ENCODE assay signal across 14 mouse cellular contexts in genomic region chr8:83964015-83964765, GRCm38 (mm10). TPM values are rescaled to one million over a fixed set of nuclear protein-coding genes. Genes with fewer than 3 reads are reported as not detected.
DNase-seq lines count a peak whose midpoint lies in the region; ATAC-seq and TF ChIP-seq lines count a peak whose summit lies in the region.
"Had no signal": no experiment of that assay in that cellular context is flagged by ENCODE, and none has a peak within 500 bp of the region (broad histone marks: within the 10 kb centered on the region; RNA-seq: fewer than 3 reads in every experiment).

No protein-coding gene starts in this region.

- no peak for TF ChIP-seq POLR2A in lung, adult 2 months (IDR thresholded peaks at IDR 0.05; ENCODE audit: borderline replicate concordance, extremely low read depth, low read depth, low read length)

- no peak overlapping the region for H3K4me3 ChIP-seq in heart, embryonic 10.5 days
- H3K4me3 ChIP-seq in lung, adult 2 months (replicated peaks; ENCODE audit: extremely low read depth, low read depth, low read length): no peak overlapping the region
- H3K4me3 ChIP-seq: limb, embryonic 12.5 days had no signal

- no peaks in the 10 kb centered on the region for H3K27me3 ChIP-seq in heart, embryonic 10.5 days (ENCODE audit: insufficient read depth, poor library complexity, severe bottlenecking)
- H3K27me3 ChIP-seq: limb, embryonic 12.5 days; Patski had no signal

- WGBS in heart, embryonic 10.5 days: 87% methylated on average over 5 of the region's 5 CpGs
- 64% methylated on average over 5 of the region's 5 CpGs for WGBS in lung, adult 2 months

- peak; percentile 75 to 85 for DNase-seq in heart, adult 18-20 months
- no peak for DNase-seq in heart, embryonic 10.5 days (ENCODE audit: low spot score)
- peak; percentile 74 for DNase-seq in adrenal gland, postnatal 10 days
- peak; percentile 52 for DNase-seq in gastrocnemius, postnatal 14 days
- peak; percentile 44 for DNase-seq in lung, adult 2 months
- DNase-seq: embryo, embryonic 11 days; kidney, adult 18-20 months had no signal

- no peaks in the 10 kb centered on the region for H3K4me1 ChIP-seq in heart, embryonic 10.5 days
- H3K4me1 ChIP-seq in lung, adult 2 months (ENCODE audit: control insufficient read depth, insufficient read depth, low read length): no peaks in the 10 kb centered on the region
- H3K4me1 ChIP-seq: limb, embryonic 12.5 days had no signal

- no peak for ATAC-seq in inflammation-experienced regulatory T-cells, adult 6 months
- ATAC-seq in activated CD4-positive, CD25-positive, alpha-beta regulatory T cell, adult 4 months: no peak
- no peak for ATAC-seq in cerebellum, adult (ENCODE audit: insufficient number of reproducible peaks, low FRiP score, low TSS enrichment)
- ATAC-seq: Patski had no signal

- no peak overlapping the region for H3K27ac ChIP-seq in heart, embryonic 10.5 days
- H3K27ac ChIP-seq: limb, embryonic 12.5 days had no signal

- no peaks in the 10 kb centered on the region for H3K9me3 ChIP-seq in heart, embryonic 10.5 days
- H3K9me3 ChIP-seq: limb, embryonic 12.5 days had no signal

- H3K36me3 ChIP-seq in heart, embryonic 10.5 days: peaks cover 45% of the 10 kb centered on the region

- no peak for TF ChIP-seq CTCF in lung, adult 2 months (IDR thresholded peaks at IDR 0.05; ENCODE audit: insufficient read depth, low read length)

- intact Hi-C loops in gastrocnemius, postnatal 14 days (cut with DNase I; ENCODE audit: low total_unique reads): no loop called here

RNA-seq across cellular contexts. Expression of gene Prkaca, which starts 8.6 kb away (rescaled TPM):
- 100 to 1,000 TPM; 327 to 347 TPM for total RNA-seq in heart, adult 18-20 months (2021)
- polyA plus RNA-seq in heart, embryonic 10.5 days (2016; fragmentation: Nextera tagmentation; extraction: Ambion mirVana): 157 and 160 TPM in 2 replicates
- total RNA-seq in adrenal gland, postnatal 10 days (2021): 100 to 1,000 TPM; 253 to 325 TPM
- total RNA-seq in gastrocnemius, postnatal 14 days (2021): 100 to 1,000 TPM; 319 to 324 TPM
- polyA plus RNA-seq in lung, adult 2 months (2012; rRNA removed): 57.0 and 79.9 TPM in 2 replicates
- polyA plus RNA-seq in inflammation-experienced regulatory T-cells, adult 6 months (2017; shearing (Covaris generic)): 10 to 100 TPM; 16.3 to 20.1 (median 18.8) TPM
- polyA plus RNA-seq in activated CD4-positive, CD25-positive, alpha-beta regulatory T cell, adult 4 months (2017; shearing (Covaris generic)): 10 to 100 TPM; 18.9 to 22.0 TPM

RNA-seq across cellular contexts. Expression of gene Asf1b, which starts 8.9 kb away (rescaled TPM):
- 1 to 10 TPM; 1.3 to 2.0 TPM for total RNA-seq in heart, adult 18-20 months (2021)
- 71.5 and 80.8 TPM in 2 replicates for polyA plus RNA-seq in heart, embryonic 10.5 days (2016; fragmentation: Nextera tagmentation; extraction: Ambion mirVana)
- total RNA-seq in adrenal gland, postnatal 10 days (2021): 10 to 100 TPM in 1 of 2 experiments, 1 to 10 TPM in 1; 9.2 to 12.1 TPM
- 1 to 10 TPM; 2.0 to 3.1 TPM for total RNA-seq in gastrocnemius, postnatal 14 days (2021)
- polyA plus RNA-seq in lung, adult 2 months (2012; rRNA removed): 7.5 and 7.9 TPM in 2 replicates
- polyA plus RNA-seq in inflammation-experienced regulatory T-cells, adult 6 months (2017; shearing (Covaris generic)): 100 to 1,000 TPM in 1 of 3 experiments, 10 to 100 TPM in 2; 26.0 to 159 (median 26.4) TPM
- polyA plus RNA-seq in activated CD4-positive, CD25-positive, alpha-beta regulatory T cell, adult 4 months (2017; shearing (Covaris generic)): 10 to 100 TPM; 69.0 to 76.6 TPM

RNA-seq across cellular contexts. Expression of gene Gm10644, which starts 9.2 kb away (rescaled TPM):
- 1 to 10 TPM; 1.4 to 1.7 TPM for total RNA-seq in heart, adult 18-20 months (2021)
- polyA plus RNA-seq in heart, embryonic 10.5 days (2016; fragmentation: Nextera tagmentation; extraction: Ambion mirVana): 0.41 and 0.86 TPM in 2 replicates
- under 1 TPM; 0.51 to 0.88 TPM for total RNA-seq in adrenal gland, postnatal 10 days (2021)
- total RNA-seq in gastrocnemius, postnatal 14 days (2021): under 1 TPM; 0.11 to 0.14 TPM
- 1.7 and 2.0 TPM in 2 replicates for polyA plus RNA-seq in lung, adult 2 months (2012; rRNA removed)
- polyA plus RNA-seq in inflammation-experienced regulatory T-cells, adult 6 months (2017; shearing (Covaris generic)): 1 to 10 TPM in 1 of 3 experiments, under 1 TPM in 2; 0.16 to 1.5 (median 0.52) TPM
- polyA plus RNA-seq in activated CD4-positive, CD25-positive, alpha-beta regulatory T cell, adult 4 months (2017; shearing (Covaris generic)): under 1 TPM; 0.24 to 0.66 TPM
- total RNA-seq: megakaryocyte-erythroid progenitor cell, adult 5-6 weeks had no signal

RNA-seq across cellular contexts. Expression of gene Samd1, which starts 33.3 kb away (rescaled TPM):
- 10 to 100 TPM; 22.0 to 26.7 TPM for total RNA-seq in heart, adult 18-20 months (2021)
- polyA plus RNA-seq in heart, embryonic 10.5 days (2016; fragmentation: Nextera tagmentation; extraction: Ambion mirVana): 5.0 and 10.7 TPM in 2 replicates
- 10 to 100 TPM; 40.8 to 41.6 TPM for total RNA-seq in adrenal gland, postnatal 10 days (2021)
- total RNA-seq in gastrocnemius, postnatal 14 days (2021): 10 to 100 TPM; 17.8 to 22.1 TPM
- polyA plus RNA-seq in lung, adult 2 months (2012; rRNA removed): 37.0 and 37.9 TPM in 2 replicates
- 1 to 10 TPM; 5.0 to 7.3 (median 6.5) TPM for polyA plus RNA-seq in inflammation-experienced regulatory T-cells, adult 6 months (2017; shearing (Covaris generic))
- 1 to 10 TPM; 5.5 to 5.9 TPM for polyA plus RNA-seq in activated CD4-positive, CD25-positive, alpha-beta regulatory T cell, adult 4 months (2017; shearing (Covaris generic))

RNA-seq across cellular contexts. Expression of gene 1700067K01Rik, which starts 37.1 kb away (rescaled TPM):
- under 1 TPM in 1 of 2 experiments, not detected in 1; 0.20 TPM for total RNA-seq in heart, adult 18-20 months (2021)
- polyA plus RNA-seq in heart, embryonic 10.5 days (2016; fragmentation: Nextera tagmentation; extraction: Ambion mirVana): 0.27 and 0.95 TPM in 2 replicates
- under 1 TPM; 0.48 to 0.60 TPM for total RNA-seq in adrenal gland, postnatal 10 days (2021)
- total RNA-seq in gastrocnemius, postnatal 14 days (2021): not detected
- polyA plus RNA-seq in lung, adult 2 months (2012; rRNA removed): 0.35 and 0.36 TPM in 2 replicates
- under 1 TPM in 2 of 3 experiments, not detected in 1; 0.51 to 0.70 TPM for polyA plus RNA-seq in inflammation-experienced regulatory T-cells, adult 6 months (2017; shearing (Covaris generic))
- polyA plus RNA-seq in activated CD4-positive, CD25-positive, alpha-beta regulatory T cell, adult 4 months (2017; shearing (Covaris generic)): under 1 TPM in 1 of 2 experiments, not detected in 1; 0.95 TPM
- total RNA-seq: heart, postnatal 36 days had no signal
